Mouse (Mus musculus): ENCODE measurements around the gene Foxd1. TPM values are rescaled to one million over a fixed set of nuclear protein-coding genes. Genes with fewer than 3 reads are reported as not detected.
A peak's percentile ranks its signal among the peaks of the same experiment; 100 is the strongest.

The Foxd1 gene
- polyA plus RNA-seq (2017; shearing (Covaris generic)): not detected

- peak; percentile 33 for ATAC-seq
Measured at GRCm38 (mm10) chr13:98354090-98354801, at the start of gene Foxd1. Gene Foxd1, plus strand, starts transcription at chr13:98354242.

- ATAC-seq: no peak
Measured at GRCm38 (mm10) chr13:98305257-98305656, 48.8 kb upstream of the Foxd1 start.

GRCm38 (mm10) chr13:98306393-98306792 lies 47.6 kb upstream of the Foxd1 start:
- ATAC-seq: no peak

- ATAC-seq: no peak
Measured at GRCm38 (mm10) chr13:98306852-98307475, 47.1 kb upstream of the Foxd1 start.

GRCm38 (mm10) chr13:98308004-98308403 lies 46.0 kb upstream of the Foxd1 start:
- ATAC-seq: no peak

- no peak for ATAC-seq
Measured at GRCm38 (mm10) chr13:98308724-98309123, 45.3 kb upstream of the Foxd1 start.

GRCm38 (mm10) chr13:98311597-98311996 lies 42.4 kb upstream of the Foxd1 start:
- ATAC-seq: no peak

GRCm38 (mm10) chr13:98313631-98314030 lies 40.4 kb upstream of the Foxd1 start:
- ATAC-seq: no peak

- no peak for ATAC-seq
Measured at GRCm38 (mm10) chr13:98315124-98315523, 38.9 kb upstream of the Foxd1 start.

GRCm38 (mm10) chr13:98316140-98316479 lies 37.9 kb upstream of the Foxd1 start:
- ATAC-seq: no peak

- peak; percentile 91 for ATAC-seq
Measured at GRCm38 (mm10) chr13:98316480-98317245, 37.4 kb upstream of the Foxd1 start, which contains the start of gene Btf3. Gene Btf3, minus strand, starts transcription at chr13:98317006.

- ATAC-seq: peak; percentile 48
Measured at GRCm38 (mm10) chr13:98317246-98317677, 36.8 kb upstream of the Foxd1 start.

- no peak for ATAC-seq
Measured at GRCm38 (mm10) chr13:98317911-98318310, 36.1 kb upstream of the Foxd1 start.

- ATAC-seq: no peak
Measured at GRCm38 (mm10) chr13:98325034-98325433, 29.0 kb upstream of the Foxd1 start.

GRCm38 (mm10) chr13:98332106-98332505 lies 21.9 kb upstream of the Foxd1 start:
- peak; percentile 72 for ATAC-seq

- ATAC-seq: no peak
Measured at GRCm38 (mm10) chr13:98336205-98336604, 17.8 kb upstream of the Foxd1 start.

- ATAC-seq: no peak
Measured at GRCm38 (mm10) chr13:98340506-98340905, 13.5 kb upstream of the Foxd1 start.

- ATAC-seq: no peak
Measured at GRCm38 (mm10) chr13:98349491-98349890, 4.6 kb upstream of the Foxd1 start.

GRCm38 (mm10) chr13:98351527-98351926 lies 2.5 kb upstream of the Foxd1 start:
- ATAC-seq: no peak

GRCm38 (mm10) chr13:98352381-98352975 lies 1.6 kb upstream of the Foxd1 start:
- no peak for ATAC-seq

- ATAC-seq: no peak
Measured at GRCm38 (mm10) chr13:98353709-98354089, 343 bp upstream of the Foxd1 start.

GRCm38 (mm10) chr13:98354871-98355558 lies 973 bp downstream of the Foxd1 start:
- peak; percentile 39 for ATAC-seq
